Mouse (Mus musculus) c-Kit-positive CD71-positive TER-119-positive erythroid progenitor cells, embryonic 14.5 days (primary cell): ENCODE measurements around the gene Gm9913.

Experiments used
- DNase-seq: peaks from one replicate; pipeline ENCODE4 v3.0.0-alpha.2; 2013; ENCODE audit warnings: low spot score

Gm9913 gene

DNA sequence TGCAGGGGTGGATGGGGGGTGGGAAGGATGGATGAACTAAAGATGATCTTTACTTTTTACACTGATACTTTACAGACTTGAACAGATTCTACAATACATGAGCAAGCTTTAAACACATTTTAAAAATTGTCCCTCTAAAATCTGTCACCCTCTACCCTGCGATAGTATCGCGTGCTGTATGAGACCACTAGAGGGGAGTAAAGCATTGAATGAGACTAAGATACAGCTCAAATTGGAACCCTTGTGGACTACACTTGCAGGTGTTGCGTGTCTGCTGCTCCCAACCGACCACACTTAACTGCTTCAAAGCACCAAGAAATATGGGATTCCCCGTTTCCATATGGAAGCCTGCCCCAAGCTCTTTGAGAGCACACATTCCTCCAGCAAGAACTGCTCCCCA, 50.9 kb downstream of the Gm9913 start:
- no peak for DNase-seq
